ENCODE assay signal across 8 mouse cellular contexts in the genomic region with DNA sequence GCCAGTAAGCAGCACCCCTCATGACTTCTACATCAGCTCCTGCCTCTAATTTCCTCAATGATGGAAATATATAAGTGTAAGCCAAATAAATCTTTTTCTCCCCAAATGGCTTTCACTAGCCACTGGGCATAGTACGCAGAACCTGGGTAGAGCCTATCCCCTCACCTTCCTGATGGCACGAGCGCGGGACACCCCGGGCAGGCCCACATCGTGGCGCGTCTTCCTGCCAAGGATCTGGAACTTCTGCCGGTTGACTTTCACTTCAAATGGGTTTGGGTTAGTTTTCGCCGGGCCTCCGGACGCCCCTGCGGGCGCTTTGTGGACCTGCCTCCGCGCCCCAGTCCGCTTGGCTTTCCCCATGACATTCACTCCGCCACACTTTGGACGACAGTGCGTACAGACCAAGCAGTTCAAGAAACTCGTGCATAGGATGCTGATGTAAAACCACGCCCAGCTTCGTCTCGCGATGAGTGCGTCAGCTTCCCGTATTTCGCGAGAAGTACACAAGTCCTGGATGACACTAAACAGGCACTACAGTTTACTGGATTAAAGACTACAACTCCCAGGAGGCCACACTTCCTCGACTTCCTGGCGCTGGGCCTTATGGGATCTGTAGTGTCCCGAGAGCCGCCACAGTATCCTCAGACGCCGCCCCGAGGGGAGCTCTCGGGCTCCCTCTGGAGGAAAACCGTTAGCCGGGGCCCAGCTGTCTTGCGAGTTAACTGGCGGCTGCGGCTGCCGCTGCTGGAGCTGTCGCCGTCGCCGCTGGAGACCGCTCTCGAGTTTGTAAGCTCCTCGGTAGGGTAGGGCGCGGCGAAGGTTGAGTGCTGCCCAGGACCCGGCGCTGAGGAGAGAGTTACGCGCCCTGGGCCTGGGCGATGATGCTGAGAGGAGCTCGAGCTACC. TPM values are rescaled to one million over a fixed set of nuclear protein-coding genes. Genes with fewer than 3 reads are reported as not detected.
DNase-seq lines count a peak whose midpoint lies in the region; ATAC-seq and TF ChIP-seq lines count a peak whose summit lies in the region.

A gene (minus strand): TSS at position 463 of the 905 bp plus-strand sequence.
A gene (plus strand): TSS at position 694 of the 905 bp plus-strand sequence.

- under 1% methylated on average over 60 of the region's 60 CpGs for WGBS in cerebellum, adult 2 months
- WGBS in forebrain, postnatal 0 days: 2% methylated on average over 60 of the region's 60 CpGs
- WGBS in lung, embryonic 15.5 days: under 1% methylated on average over 60 of the region's 60 CpGs

- H3K4me2 ChIP-seq in forebrain, postnatal 0 days (ENCODE audit: low read depth): peak within 1 kb of the TSS; percentile 65
- peak within 1 kb of the TSS; percentile 68 for H3K4me2 ChIP-seq in lung, embryonic 15.5 days

- peaks cover 9 to 19% of the 10 kb centered on the region in 2 experiments; a peak in 3 of 4 replicates for H3K36me3 ChIP-seq in MEL (ENCODE audit: control insufficient read depth in 1 of 2, insufficient read depth in 2 of 2, low read length in 2 of 2)
- peaks cover 20% of the 10 kb centered on the region for H3K36me3 ChIP-seq in forebrain, postnatal 0 days (ENCODE audit: insufficient read depth)
- H3K36me3 ChIP-seq in lung, embryonic 15.5 days: peaks cover 15% of the 10 kb centered on the region

- DNase-seq in MEL (ENCODE audit: low read depth, low spot score): peak; percentile 100
- DNase-seq in cerebellum, adult 2 months: peak; percentile 98 to 100
- peak; percentile 100 for DNase-seq in forebrain, postnatal 0 days
- peak; percentile 99 for DNase-seq in heart, postnatal 4 days
- peak; percentile 100 for DNase-seq in layer of hippocampus, adult 8-10 months (ENCODE audit: low spot score in 2 of 2)
- peak; percentile 99 for DNase-seq in ovary, adult 18-20 months (ENCODE audit: low spot score)
- peak; percentile 99 for DNase-seq in thymus, postnatal 0 days (ENCODE audit: low spot score)

- H3K4me3 ChIP-seq in MEL (ENCODE audit: control insufficient read depth in 1 of 2, insufficient read depth in 1 of 2, low read depth in 2 of 2, low read length in 2 of 2): peak within 1 kb of the TSS; percentile 81 to 87
- H3K4me3 ChIP-seq in cerebellum, adult 2 months (replicated peaks; ENCODE audit: insufficient read depth, low read depth, low read length): peak within 1 kb of the TSS; percentile 68
- peak within 1 kb of the TSS; percentile 65 for H3K4me3 ChIP-seq in forebrain, postnatal 0 days (ENCODE audit: low read depth, low read length)
- H3K4me3 ChIP-seq in lung, embryonic 15.5 days: peak within 1 kb of the TSS; percentile 86

- H3K9ac ChIP-seq in MEL (ENCODE audit: control insufficient read depth, low read depth, low read length, poor library complexity, severe bottlenecking): peak within 1 kb of the TSS; percentile 86
- H3K9ac ChIP-seq in forebrain, postnatal 0 days: peak within 1 kb of the TSS; percentile 61
- H3K9ac ChIP-seq in lung, embryonic 15.5 days: peak within 1 kb of the TSS; percentile 67

- peak; percentile 94 to 100 for TF ChIP-seq POLR2A in MEL (IDR thresholded peaks at IDR 0.05; ENCODE audit: control insufficient read depth in 1 of 2, insufficient read depth in 1 of 2, low read depth in 1 of 2, low read length in 2 of 2, poor library complexity in 1 of 2)
- TF ChIP-seq POLR2A in cerebellum, adult 2 months (IDR thresholded peaks at IDR 0.05; ENCODE audit: borderline replicate concordance, insufficient read depth, low read length): peak; percentile 74; the same call in 1 of the 2 replicates

- TF ChIP-seq EP300 in MEL (IDR thresholded peaks at IDR 0.05; ENCODE audit: low read depth in 1 of 2, low read length in 2 of 2): no peak

- peak; percentile 44 for TF ChIP-seq RAD21 in MEL (IDR thresholded peaks at IDR 0.05; ENCODE audit: low read depth, low read length)

- peak; percentile 100 for ATAC-seq in forebrain, postnatal 0 days
- ATAC-seq in lung, embryonic 15.5 days (ENCODE audit: borderline replicate concordance, extremely low read depth, low FRiP score, low TSS enrichment): peak; percentile 100

- H3K27ac ChIP-seq in MEL (ENCODE audit: control insufficient read depth, low read depth, low read length): peak within 1 kb of the TSS; percentile 81
- peak within 1 kb of the TSS; percentile 15; the same call in 1 of the 2 replicates for H3K27ac ChIP-seq in cerebellum, adult 2 months (ENCODE audit: insufficient read depth, low read length)
- H3K27ac ChIP-seq in forebrain, postnatal 0 days (ENCODE audit: low read depth, low read length): peak within 1 kb of the TSS; percentile 76
- peak within 1 kb of the TSS; percentile 90 for H3K27ac ChIP-seq in lung, embryonic 15.5 days

- no peaks in the 10 kb centered on the region for H3K9me3 ChIP-seq in MEL (replicated peaks; ENCODE audit: insufficient read depth, low read length)
- H3K9me3 ChIP-seq in forebrain, postnatal 0 days (ENCODE audit: low read length): no peaks in the 10 kb centered on the region
- H3K9me3 ChIP-seq in lung, embryonic 15.5 days: no peaks in the 10 kb centered on the region

- no peaks in the 10 kb centered on the region for H3K27me3 ChIP-seq in MEL (ENCODE audit: control insufficient read depth in 1 of 2, insufficient read depth in 2 of 2, low read length in 2 of 2)
- no peaks in the 10 kb centered on the region for H3K27me3 ChIP-seq in cerebellum, adult 2 months (ENCODE audit: control insufficient read depth, insufficient read depth, low read length)
- H3K27me3 ChIP-seq in forebrain, postnatal 0 days (ENCODE audit: insufficient read depth, low read length): no peaks in the 10 kb centered on the region
- no peaks in the 10 kb centered on the region for H3K27me3 ChIP-seq in lung, embryonic 15.5 days

- H3K4me1 ChIP-seq in MEL (ENCODE audit: control insufficient read depth in 1 of 2, insufficient read depth in 2 of 2, low read length in 2 of 2): peaks cover 5 to 14% of the 10 kb centered on the region in 2 experiments; a peak in 3 of 4 replicates
- no peaks in the 10 kb centered on the region for H3K4me1 ChIP-seq in cerebellum, adult 2 months (ENCODE audit: control insufficient read depth, insufficient read depth, low read length)
- peaks cover 6% of the 10 kb centered on the region for H3K4me1 ChIP-seq in forebrain, postnatal 0 days (ENCODE audit: insufficient read depth)
- H3K4me1 ChIP-seq in lung, embryonic 15.5 days: peaks cover 12% of the 10 kb centered on the region

- peak; percentile 86 to 99 (median 94) for TF ChIP-seq CTCF in MEL (IDR thresholded peaks at IDR 0.05 in 2 of 3, conservative IDR thresholded peaks at IDR 0.05 in 1 of 3; ENCODE audit: control insufficient read depth in 1 of 3, insufficient read depth in 1 of 3, low read depth in 2 of 3, low read length in 3 of 3, poor library complexity in 1 of 3, severe bottlenecking in 1 of 3)
- TF ChIP-seq CTCF in cerebellum, adult 2 months (IDR thresholded peaks at IDR 0.05; ENCODE audit: borderline replicate concordance, insufficient read depth, low read depth, low read length): peak; percentile 65
- peak; percentile 94 for TF ChIP-seq CTCF in forebrain, postnatal 0 days (IDR thresholded peaks at IDR 0.05; ENCODE audit: low read depth)

- H3K79me2 ChIP-seq in MEL (ENCODE audit: control insufficient read depth, insufficient read depth, low read length, poor library complexity): peaks cover 21% of the 10 kb centered on the region

TF ChIP-seq in MEL, 35 proteins besides CTCF, POLR2A, EP300 and RAD21 (continues in another document):
- TF ChIP-seq MAFK (IDR thresholded peaks at IDR 0.05; ENCODE audit: borderline replicate concordance, low read depth, low read length) (no peak), HCFC1 (IDR thresholded peaks at IDR 0.05; ENCODE audit: low read depth, low read length) (peak; percentile 94), MYB (IDR thresholded peaks at IDR 0.05; ENCODE audit: low read depth, low read length) (no peak), SMC3 (IDR thresholded peaks at IDR 0.05; ENCODE audit: low read depth, low read length) (peak; percentile 67), CHD2 (IDR thresholded peaks at IDR 0.05; ENCODE audit: low read length) (peak; percentile 98), MXI1 (IDR thresholded peaks at IDR 0.05; ENCODE audit: low read depth, low read length) (peak; percentile 99), POLR2AphosphoS5 (IDR thresholded peaks at IDR 0.05; ENCODE audit: borderline replicate concordance, low read depth, low read length) (peak; percentile 97; the same call in 1 of the 2 replicates), TCF12 (IDR thresholded peaks at IDR 0.05; ENCODE audit: low read depth, low read length) (peak; percentile 30), SIN3A (IDR thresholded peaks at IDR 0.05; ENCODE audit: low read length) (peak; percentile 99), NELFE (IDR thresholded peaks at IDR 0.05; ENCODE audit: low read depth, low read length) (peak; percentile 100), KAT2A (conservative IDR thresholded peaks at IDR 0.05; ENCODE audit: low read depth, low read length) (peak; percentile 100), CHD1 (IDR thresholded peaks at IDR 0.05; ENCODE audit: low read depth, low read length) (no peak), ZMIZ1 (IDR thresholded peaks at IDR 0.05; ENCODE audit: low read depth, low read length) (peak; percentile 96)

RNA-seq across cellular contexts. Expression of the first gene that starts in this region (rescaled TPM):
- 87.3 and 101 TPM in 2 replicates for total RNA-seq in MEL (2012; rRNA removed)
- 100 to 1,000 TPM in 1 of 2 experiments, not detected in 1; 132 TPM for polyA plus RNA-seq in MEL (2012; ENCODE audit: insufficient read depth in 1 of 2, insufficient read length in 2 of 2, low read depth in 1 of 2, low replicate concordance in 2 of 2, missing spikeins in 1 of 2)
- 19.5 and 21.0 TPM in 2 replicates for polyA plus RNA-seq in cerebellum, adult 2 months (2012; rRNA removed)
- total RNA-seq in forebrain, postnatal 0 days (2014; rRNA removed): 12.1 and 14.9 TPM in 2 replicates
- polyA plus RNA-seq in forebrain, postnatal 0 days (2015; fragmentation: Nextera tagmentation; extraction: Ambion mirVana): 22.0 and 23.3 TPM in 2 replicates
- 10 to 100 TPM; 14.1 to 15.1 TPM for total RNA-seq in heart, postnatal 4 days (2021)
- 10 to 100 TPM; 11.5 to 18.2 (median 16.6) TPM for total RNA-seq in layer of hippocampus, adult 8-10 months (2022)
- polyA plus RNA-seq in lung, embryonic 15.5 days (2015; fragmentation: Nextera tagmentation; extraction: Ambion mirVana): 21.2 and 21.3 TPM in 2 replicates
- polyA plus RNA-seq in thymus, postnatal 0 days (2015; fragmentation: Nextera tagmentation; extraction: Ambion mirVana): 26.4 and 26.9 TPM in 2 replicates

RNA-seq across cellular contexts. Expression of the second gene that starts in this region (rescaled TPM):
- 0.42 and 0.81 TPM in 2 replicates for total RNA-seq in MEL (2012; rRNA removed)
- under 1 TPM in 1 of 2 experiments, not detected in 1; 0.70 TPM for polyA plus RNA-seq in MEL (2012; ENCODE audit: insufficient read depth in 1 of 2, insufficient read length in 2 of 2, low read depth in 1 of 2, low replicate concordance in 2 of 2, missing spikeins in 1 of 2)
- polyA plus RNA-seq in cerebellum, adult 2 months (2012; rRNA removed): 4.6 TPM in 2 replicates
- 2.4 and 3.5 TPM in 2 replicates for total RNA-seq in forebrain, postnatal 0 days (2014; rRNA removed)
- polyA plus RNA-seq in forebrain, postnatal 0 days (2015; fragmentation: Nextera tagmentation; extraction: Ambion mirVana): 2.2 and 3.6 TPM in 2 replicates
- total RNA-seq in heart, postnatal 4 days (2021): 1 to 10 TPM; 1.1 to 2.9 TPM
- total RNA-seq in layer of hippocampus, adult 8-10 months (2022): 1 to 10 TPM; 4.1 to 8.5 (median 5.7) TPM
- 1.9 and 2.2 TPM in 2 replicates for polyA plus RNA-seq in lung, embryonic 15.5 days (2015; fragmentation: Nextera tagmentation; extraction: Ambion mirVana)
- polyA plus RNA-seq in thymus, postnatal 0 days (2015; fragmentation: Nextera tagmentation; extraction: Ambion mirVana): 3.5 and 4.2 TPM in 2 replicates

Comparison
In these comparisons a context has a peak if more than half of its experiments do, and no peak if none do; other contexts are left out.
1. Peak in every context shown above with its lines: DNase-seq, ATAC-seq, H3K4me3 ChIP-seq and H3K27ac ChIP-seq.
2. H3K27ac ChIP-seq: peak in every context shown above with its lines; median percentile 90 in lung, embryonic 15.5 days; 81 in MEL; 76 in forebrain, postnatal 0 days; 15 in cerebellum, adult 2 months.